Mouse (Mus musculus) splenic B cell, adult 2 months (primary cell): ENCODE results near the gene Prdm11.
A peak's percentile ranks its signal among the peaks of the same experiment; 100 is the strongest.

Experiments used
- DNase-seq: peaks from one replicate; pipeline ENCODE4 v3.0.0-alpha.2; 2011; ENCODE audit warnings: low read depth, low spot score
- H3K27me3 ChIP-seq: 2 replicates; pipeline ENCODE4 v1.6.1; 2012; ENCODE audit warnings: mild to moderate bottlenecking, low read length, moderate library complexity, mixed read lengths; ENCODE audit not compliant: control insufficient read depth, poor library complexity, insufficient read depth, severe bottlenecking
- H3K36me3 ChIP-seq: 2 replicates; pipeline ENCODE4 v1.6.1; 2012; ENCODE audit warnings: mild to moderate bottlenecking, low read length, moderate library complexity, mixed read lengths; ENCODE audit not compliant: control insufficient read depth, poor library complexity, insufficient read depth, severe bottlenecking

The Prdm11 gene

GRCm38 (mm10) chr2:93011465-93011864 is 34.5 kb downstream of the Prdm11 start:
- Histone ChIP-seq H3K36me3 (0 out of 2 replicates have a peak, but pooled peaks cover 2% of the 10 kb centered on the region), H3K27me3 (no peaks in the 10 kb centered on the region)
- DNase-seq, result no peak

- DNase-seq, result no peak
- Histone ChIP-seq H3K36me3 (0 out of 2 replicates have a peak, but pooled peaks cover 2% of the 10 kb centered on the region), H3K27me3 (no peaks in the 10 kb centered on the region)
Observed at GRCm38 (mm10) chr2:93007967-93008685, 37.8 kb downstream of the Prdm11 start.

- Histone ChIP-seq H3K36me3 (no peaks in the 10 kb centered on the region; the same call in 1 of the 2 replicates), H3K27me3 (no peaks in the 10 kb centered on the region)
- no peak for DNase-seq
Observed at GRCm38 (mm10) chr2:93005028-93005427, 40.9 kb downstream of the Prdm11 start.

GRCm38 (mm10) chr2:92991976-92992375 is 54.0 kb downstream of the Prdm11 start:
- Histone ChIP-seq H3K27me3 (no peaks in the 10 kb centered on the region), H3K36me3 (peaks cover 2% of the 10 kb centered on the region; the same call in 1 of the 2 replicates)
- no peak for DNase-seq

- no peak for DNase-seq
- Histone ChIP-seq H3K27me3 (no peaks in the 10 kb centered on the region), H3K36me3 (peaks cover 2% of the 10 kb centered on the region; the same call in 1 of the 2 replicates)
Observed at GRCm38 (mm10) chr2:92989593-92989992, 56.4 kb downstream of the Prdm11 start.

GRCm38 (mm10) chr2:92987901-92988631 is 57.9 kb downstream of the Prdm11 start:
- Histone ChIP-seq H3K27me3 (no peaks in the 10 kb centered on the region), H3K36me3 (peaks cover 2% of the 10 kb centered on the region)
- DNase-seq, result peak; percentile 22

- peaks cover 2% of the 10 kb centered on the region for H3K36me3 ChIP-seq
- no peak for DNase-seq
Observed at GRCm38 (mm10) chr2:92987108-92987618, 58.8 kb downstream of the Prdm11 start.

GRCm38 (mm10) chr2:92985600-92985999 is 60.4 kb downstream of the Prdm11 start:
- no peaks in the 10 kb centered on the region for H3K27me3 ChIP-seq
- peaks cover 2% of the 10 kb centered on the region for H3K36me3 ChIP-seq
- DNase-seq, result no peak

More at GRCm38 (mm10) chr2:92987108-92987618, 58.8 kb downstream of the Prdm11 start:
- H3K27me3 ChIP-seq, result no peaks in the 10 kb centered on the region

GRCm38 (mm10) chr2:92985171-92985570 is 60.8 kb downstream of the Prdm11 start:
- Histone ChIP-seq H3K36me3 (no peaks in the 10 kb centered on the region; the same call in none of the 2 replicates), H3K27me3 (no peaks in the 10 kb centered on the region)
- DNase-seq, result no peak

- Histone ChIP-seq H3K27me3 (no peaks in the 10 kb centered on the region), H3K36me3 (no peaks in the 10 kb centered on the region; the same call in none of the 2 replicates)
- DNase-seq, result no peak
Observed at GRCm38 (mm10) chr2:92984321-92985108, 61.5 kb downstream of the Prdm11 start.

GRCm38 (mm10) chr2:92983273-92983620 is 62.7 kb downstream of the Prdm11 start:
- DNase-seq, result no peak
- H3K27me3 ChIP-seq, result no peaks in the 10 kb centered on the region
- H3K36me3 ChIP-seq, result no peaks in the 10 kb centered on the region; the same call in none of the 2 replicates

- no peaks in the 10 kb centered on the region; the same call in none of the 2 replicates for H3K36me3 ChIP-seq
- DNase-seq, result no peak
Observed at GRCm38 (mm10) chr2:92982591-92983272, 63.2 kb downstream of the Prdm11 start.

GRCm38 (mm10) chr2:92980165-92980564 is 65.8 kb downstream of the Prdm11 start:
- H3K36me3 ChIP-seq, result no peaks in the 10 kb centered on the region; the same call in none of the 2 replicates
- no peaks in the 10 kb centered on the region for H3K27me3 ChIP-seq
- DNase-seq, result no peak

More at GRCm38 (mm10) chr2:92982591-92983272, 63.2 kb downstream of the Prdm11 start:
- H3K27me3 ChIP-seq, result no peaks in the 10 kb centered on the region
